Mouse (Mus musculus) forebrain, embryonic 15.5 days (tissue): ENCODE results near the gene Cebpg. TPM values are rescaled to one million over a fixed set of nuclear protein-coding genes. Genes with fewer than 3 reads are reported as not detected.

ENCODE experiments used
- ATAC-seq: fragments of 200-750 bp; cut with Nextera tagmentation; replicated peaks from 2 replicates; pipeline ENCODE4 v1.8.0; 2017; ENCODE audit warnings: mild to moderate bottlenecking, moderate TSS enrichment, moderate library complexity
- H3K27ac ChIP-seq: fragments of 300-500 bp; sonication (generic); replicated peaks from 2 replicates; pipeline ENCODE4 v1.5.1; 2015; ENCODE audit warnings: mild to moderate bottlenecking, inconsistent platforms
- H3K27me3 ChIP-seq: fragments of 300-500 bp; sonication (generic); 2 replicates; pipeline ENCODE4 v1.6.1; 2015; ENCODE audit warnings: inconsistent platforms
- H3K36me3 ChIP-seq: fragments of 300-500 bp; sonication (generic); 2 replicates; pipeline ENCODE4 v1.6.1; 2015; ENCODE audit warnings: mild to moderate bottlenecking, inconsistent platforms
- H3K4me1 ChIP-seq: fragments of 300-500 bp; sonication (generic); 2 replicates; pipeline ENCODE4 v1.6.1; 2015; ENCODE audit warnings: inconsistent platforms
- H3K4me2 ChIP-seq: fragments of 300-500 bp; sonication (generic); replicated peaks from 2 replicates; pipeline ENCODE4 v1.6.1; 2015; ENCODE audit warnings: mild to moderate bottlenecking, inconsistent platforms
- H3K4me3 ChIP-seq: fragments of 300-500 bp; sonication (generic); 2 replicates; pipeline ENCODE4 v1.5.1; 2015; ENCODE audit warnings: mild to moderate bottlenecking, inconsistent platforms
- H3K9ac ChIP-seq: fragments of 300-500 bp; sonication (generic); replicated peaks from 2 replicates; pipeline ENCODE4 v1.6.1; 2015; ENCODE audit warnings: mild to moderate bottlenecking, inconsistent platforms
- H3K9me3 ChIP-seq: fragments of 300-500 bp; sonication (generic); 2 replicates; pipeline ENCODE4 v1.6.1; 2016; ENCODE audit warnings: inconsistent platforms
- WGBS: fragments of 180-500 bp; shearing (Covaris S2); methylation state at CpG from one replicate; pipeline ENCODE4 v1.1.7; 2015; ENCODE audit warnings: mixed read lengths; 5-methylcytosine and 5-hydroxymethylcytosine counted together
- polyA plus RNA-seq: library from polyadenylated mRNA; unstranded; fragments of >200 nt; fragmentation: Nextera tagmentation; extraction: Ambion mirVana; gene quantifications from 2 replicates; pipeline ENCODE4 v1.2.1, GENCODE M21; 2015

Cebpg gene
- polyA plus RNA-seq, 1 experiment from 2014 or later, result 54.0 TPM

GRCm38 (mm10) chr7:35065958-35066357 is 9.6 kb upstream of the Cebpg start:
- Histone ChIP-seq H3K9me3 (no peaks in the 10 kb centered on the region), H3K27ac (no peak overlapping the region), H3K4me3 (no peak overlapping the region), H3K36me3 (no peaks in the 10 kb centered on the region), H3K4me1 (no peaks in the 10 kb centered on the region), H3K27me3 (no peaks in the 10 kb centered on the region), H3K9ac (no peak overlapping the region), H3K4me2 (no peak overlapping the region)
- WGBS, result 100% methylated on average over 3 of the region's 3 CpGs
- no peak for ATAC-seq

- no peaks in the 10 kb centered on the region for H3K9me3 ChIP-seq
- 62% methylated on average over 14 of the region's 14 CpGs for WGBS
- H3K36me3 ChIP-seq, result no peaks in the 10 kb centered on the region
- no peak overlapping the region for H3K27ac ChIP-seq
- ATAC-seq, result no peak
- H3K9ac ChIP-seq, result no peak overlapping the region
- H3K4me1 ChIP-seq, result no peaks in the 10 kb centered on the region
- no peak overlapping the region for H3K4me3 ChIP-seq
- H3K27me3 ChIP-seq, result no peaks in the 10 kb centered on the region
- H3K4me2 ChIP-seq, result no peak overlapping the region
Observed at GRCm38 (mm10) chr7:35064286-35065258, 8.2 kb upstream of the Cebpg start.

- Histone ChIP-seq H3K4me3 (no peak overlapping the region), H3K4me1 (peaks cover 20% of the 10 kb centered on the region), H3K27ac (no peak overlapping the region), H3K9ac (no peak overlapping the region), H3K27me3 (no peaks in the 10 kb centered on the region), H3K4me2 (no peak overlapping the region), H3K36me3 (no peaks in the 10 kb centered on the region), H3K9me3 (no peaks in the 10 kb centered on the region)
- no peak for ATAC-seq
- WGBS, result 69% methylated on average over 5 of the region's 5 CpGs
Observed at GRCm38 (mm10) chr7:35059467-35059866, 3.1 kb upstream of the Cebpg start.

- Histone ChIP-seq H3K27ac (no peak overlapping the region), H3K9ac (no peak overlapping the region), H3K4me2 (no peak overlapping the region), H3K4me1 (peaks cover 28% of the 10 kb centered on the region), H3K9me3 (no peaks in the 10 kb centered on the region), H3K27me3 (no peaks in the 10 kb centered on the region), H3K4me3 (no peak overlapping the region), H3K36me3 (no peaks in the 10 kb centered on the region)
- 85% methylated on average over 1 of the region's 1 CpGs for WGBS
- ATAC-seq, result no peak
Observed at GRCm38 (mm10) chr7:35058329-35058728, 2.0 kb upstream of the Cebpg start.

GRCm38 (mm10) chr7:35057569-35057968 is 1.2 kb upstream of the Cebpg start:
- Histone ChIP-seq H3K4me1 (peaks cover 30% of the 10 kb centered on the region), H3K4me2 (no peak overlapping the region), H3K27ac (no peak overlapping the region), H3K9ac (no peak overlapping the region), H3K9me3 (no peaks in the 10 kb centered on the region), H3K36me3 (no peaks in the 10 kb centered on the region), H3K4me3 (no peak overlapping the region), H3K27me3 (no peaks in the 10 kb centered on the region)
- no peak for ATAC-seq
- WGBS, result 90% methylated on average over 4 of the region's 4 CpGs

- Histone ChIP-seq H3K27me3 (no peaks in the 10 kb centered on the region), H3K27ac (peak overlapping the region; percentile 9; the same call in 1 of the 2 replicates), H3K4me2 (peak overlapping the region; percentile 57), H3K4me3 (peak overlapping the region; percentile 86), H3K9ac (peak overlapping the region; percentile 47), H3K36me3 (no peaks in the 10 kb centered on the region), H3K9me3 (no peaks in the 10 kb centered on the region), H3K4me1 (peaks cover 30% of the 10 kb centered on the region)
- no peak for ATAC-seq
- 24% methylated on average over 10 of the region's 10 CpGs for WGBS
Observed at GRCm38 (mm10) chr7:35056999-35057398, 626 bp upstream of the Cebpg start.

- ATAC-seq, result peak; percentile 86
- Histone ChIP-seq H3K27me3 (no peaks in the 10 kb centered on the region), H3K27ac (peak overlapping the region; percentile 85), H3K4me1 (peaks cover 30% of the 10 kb centered on the region), H3K4me3 (peak overlapping the region; percentile 86), H3K9ac (peak overlapping the region; percentile 80), H3K36me3 (no peaks in the 10 kb centered on the region), H3K4me2 (peak overlapping the region; percentile 74), H3K9me3 (no peaks in the 10 kb centered on the region)
- WGBS, result under 1% methylated on average over 74 of the region's 77 CpGs
Observed at GRCm38 (mm10) chr7:35055619-35056435, 546 bp downstream of the Cebpg start.

- Histone ChIP-seq H3K27me3 (no peaks in the 10 kb centered on the region), H3K4me1 (peaks cover 30% of the 10 kb centered on the region), H3K9ac (peak overlapping the region; percentile 80), H3K4me3 (peak overlapping the region; percentile 86), H3K4me2 (peak overlapping the region; percentile 74), H3K36me3 (peaks cover 5% of the 10 kb centered on the region), H3K9me3 (no peaks in the 10 kb centered on the region), H3K27ac (peak overlapping the region; percentile 85; the same call in 1 of the 2 replicates)
- 51% methylated on average over 2 of the region's 2 CpGs for WGBS
- no peak for ATAC-seq
Observed at GRCm38 (mm10) chr7:35054977-35055618, 1.3 kb downstream of the Cebpg start.

GRCm38 (mm10) chr7:35054286-35054685 is 2.1 kb downstream of the Cebpg start:
- Histone ChIP-seq H3K27me3 (no peaks in the 10 kb centered on the region), H3K27ac (no peak overlapping the region), H3K36me3 (peaks cover 11% of the 10 kb centered on the region), H3K9me3 (no peaks in the 10 kb centered on the region), H3K4me2 (peak overlapping the region; percentile 74; the same call in 1 of the 2 replicates), H3K4me1 (peaks cover 30% of the 10 kb centered on the region), H3K4me3 (no peak overlapping the region), H3K9ac (no peak overlapping the region)
- 93% methylated on average over 1 of the region's 1 CpGs for WGBS
- ATAC-seq, result no peak

- Histone ChIP-seq H3K36me3 (peaks cover 13% of the 10 kb centered on the region), H3K4me2 (no peak overlapping the region), H3K4me3 (no peak overlapping the region), H3K9ac (no peak overlapping the region), H3K4me1 (peaks cover 30% of the 10 kb centered on the region), H3K27ac (no peak overlapping the region), H3K27me3 (no peaks in the 10 kb centered on the region), H3K9me3 (no peaks in the 10 kb centered on the region)
- 68% methylated on average over 3 of the region's 3 CpGs for WGBS
- no peak for ATAC-seq
Observed at GRCm38 (mm10) chr7:35053161-35053560, 3.2 kb downstream of the Cebpg start.

GRCm38 (mm10) chr7:35050540-35050939 is 5.8 kb downstream of the Cebpg start:
- Histone ChIP-seq H3K27ac (no peak overlapping the region), H3K9me3 (no peaks in the 10 kb centered on the region), H3K4me3 (no peak overlapping the region), H3K27me3 (no peaks in the 10 kb centered on the region), H3K36me3 (peaks cover 25% of the 10 kb centered on the region), H3K4me2 (no peak overlapping the region), H3K4me1 (peaks cover 21% of the 10 kb centered on the region), H3K9ac (no peak overlapping the region)
- 79% methylated on average over 12 of the region's 12 CpGs for WGBS
- ATAC-seq, result no peak
